Mouse (Mus musculus): ENCODE measurements around the gene Tacr1. TPM values are rescaled to one million over a fixed set of nuclear protein-coding genes. Genes with fewer than 3 reads are reported as not detected.
"Not testable (repeated sequence)": the region's sequence is repeated elsewhere in the genome, so short reads cannot be mapped to it uniquely, and the experiment has no call there.

Gene Tacr1
- 1 to 10 TPM; 1.5 to 2.7 (median 2.3) TPM for total RNA-seq (2022)

GRCm38 (mm10) chr6:82401595-82402451 lies at the start of gene Tacr1:
Gene Tacr1, plus strand, starts transcription at chr6:82402334.
- DNase-seq (ENCODE audit: low spot score in 2 of 2) = peak; percentile 54 to 71

GRCm38 (mm10) chr6:82376144-82376543 lies 26.0 kb upstream of the Tacr1 start:
- DNase-seq (ENCODE audit: low spot score in 2 of 2) = no peak

DNA sequence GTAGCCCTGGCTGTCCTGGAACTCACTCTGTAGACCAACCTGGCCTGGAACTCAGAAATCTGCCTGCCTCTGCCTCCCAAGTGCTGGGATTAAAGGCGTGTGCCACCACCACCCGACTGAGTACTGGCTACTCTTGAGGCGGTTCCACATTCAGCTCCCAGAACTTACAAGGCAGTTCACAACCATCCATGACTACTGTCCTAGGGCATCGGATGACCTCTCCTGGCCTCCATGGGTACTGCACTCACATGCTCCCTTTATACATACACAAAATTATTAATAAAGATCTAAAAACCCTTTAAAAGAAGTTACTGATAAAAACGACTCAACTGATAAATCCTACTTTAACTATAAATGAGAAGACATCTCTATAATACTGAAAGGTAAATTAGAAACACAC lies 18.6 kb upstream of the Tacr1 start:
- DNase-seq (ENCODE audit: low spot score in 2 of 2) = no peak

- DNase-seq (ENCODE audit: low spot score in 2 of 2) = no peak
Observed at GRCm38 (mm10) chr6:82402501-82403495, 664 bp downstream of the Tacr1 start.

- DNase-seq (ENCODE audit: low spot score in 2 of 2) = no peak
Observed at GRCm38 (mm10) chr6:82418367-82418766, 16.2 kb downstream of the Tacr1 start.

- DNase-seq (ENCODE audit: low spot score in 2 of 2) = no peak
Observed at GRCm38 (mm10) chr6:82420222-82420621, 18.1 kb downstream of the Tacr1 start.

- no peak for DNase-seq (ENCODE audit: low spot score in 2 of 2)
Observed at GRCm38 (mm10) chr6:82428890-82429289, 26.8 kb downstream of the Tacr1 start.

- no peak for DNase-seq (ENCODE audit: low spot score in 2 of 2)
Observed at GRCm38 (mm10) chr6:82429766-82430165, 27.6 kb downstream of the Tacr1 start.

- no peak for DNase-seq (ENCODE audit: low spot score in 2 of 2)
Observed at GRCm38 (mm10) chr6:82437174-82437573, 35.0 kb downstream of the Tacr1 start.

GRCm38 (mm10) chr6:82452206-82453095 lies 50.3 kb downstream of the Tacr1 start:
- not testable (repeated sequence) for DNase-seq (ENCODE audit: low spot score in 2 of 2)

GRCm38 (mm10) chr6:82455245-82455644 lies 53.1 kb downstream of the Tacr1 start:
- no peak for DNase-seq (ENCODE audit: low spot score in 2 of 2)

GRCm38 (mm10) chr6:82457163-82457763 lies 55.1 kb downstream of the Tacr1 start:
- DNase-seq (ENCODE audit: low spot score in 2 of 2) = no peak

GRCm38 (mm10) chr6:82458762-82459389 lies 56.7 kb downstream of the Tacr1 start:
- DNase-seq (ENCODE audit: low spot score in 2 of 2) = no peak

- no peak for DNase-seq (ENCODE audit: low spot score in 2 of 2)
Observed at GRCm38 (mm10) chr6:82463171-82463570, 61.0 kb downstream of the Tacr1 start.

GRCm38 (mm10) chr6:82474477-82474876 lies 72.3 kb downstream of the Tacr1 start:
- no peak for DNase-seq (ENCODE audit: low spot score in 2 of 2)

DNA sequence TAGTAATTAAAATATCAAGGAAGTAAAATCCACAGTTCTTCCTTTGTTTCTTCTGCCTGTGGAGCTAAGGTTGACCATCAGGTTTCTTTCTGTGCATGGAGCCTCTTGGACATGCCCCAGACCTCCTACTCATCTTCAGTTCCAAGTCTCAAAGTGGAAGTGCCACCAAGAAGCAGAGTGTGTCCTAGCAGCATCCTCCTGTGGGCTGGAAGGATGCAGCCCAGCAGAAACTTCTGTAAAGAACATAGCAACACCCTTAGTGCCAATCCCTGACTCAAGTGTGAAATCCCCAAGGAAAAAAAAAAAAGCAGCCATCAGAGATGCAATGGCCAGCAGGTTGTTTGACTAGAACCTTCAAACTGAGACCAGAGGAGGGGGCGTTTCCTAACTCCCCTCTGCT lies 81.7 kb downstream of the Tacr1 start:
- DNase-seq (ENCODE audit: low spot score in 2 of 2) = no peak

DNA sequence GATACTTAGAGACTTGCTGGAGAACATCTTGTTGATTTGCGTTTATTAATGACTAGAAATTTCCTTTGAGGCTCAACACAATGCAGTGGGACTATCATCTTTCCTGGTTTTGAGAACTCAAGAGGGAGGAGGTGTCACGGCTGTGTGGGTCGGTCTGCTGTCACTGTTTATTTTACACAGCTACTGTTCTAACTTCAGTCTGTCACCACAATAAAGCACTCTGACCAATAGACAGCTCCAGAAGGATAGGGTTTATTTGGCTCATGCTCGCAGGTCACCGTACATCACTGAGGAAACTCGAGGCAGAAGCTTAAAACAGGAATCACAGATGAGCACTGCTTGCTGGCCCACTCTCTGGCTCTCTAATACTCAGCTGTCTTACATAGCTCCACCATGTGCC lies 92.3 kb downstream of the Tacr1 start:
- no peak for DNase-seq (ENCODE audit: low spot score in 2 of 2)

DNA sequence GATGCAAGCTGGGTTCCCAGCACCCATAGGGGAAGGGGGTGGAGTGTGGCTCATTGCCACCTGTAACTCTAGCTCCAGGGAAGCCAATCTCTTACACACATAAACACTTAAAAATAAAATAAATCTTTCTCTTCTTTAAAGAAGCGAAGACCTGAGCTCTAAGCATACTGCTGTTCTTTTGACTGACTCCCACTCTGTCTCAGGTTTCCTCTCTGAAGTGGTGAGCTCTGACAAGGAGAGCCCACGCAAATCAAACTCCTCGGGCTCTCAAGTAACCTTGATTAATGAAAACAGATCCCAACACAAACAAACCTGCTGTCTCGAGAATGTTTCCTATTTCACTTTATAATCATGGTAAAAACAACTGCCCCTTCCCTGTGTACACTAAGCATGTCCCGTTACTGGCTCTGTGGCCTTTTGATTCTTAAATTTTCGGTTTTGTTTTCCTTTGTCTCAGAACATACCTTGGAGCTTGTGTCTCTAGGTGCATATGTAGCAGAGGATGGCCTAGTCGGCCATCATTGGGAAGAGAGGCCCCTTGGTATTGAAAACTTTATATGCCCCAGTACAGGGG lies 108.8 kb downstream of the Tacr1 start:
- DNase-seq (ENCODE audit: low spot score in 2 of 2) = no peak

GRCm38 (mm10) chr6:82519626-82520025 lies 117.5 kb downstream of the Tacr1 start:
- DNase-seq (ENCODE audit: low spot score in 2 of 2) = no peak

GRCm38 (mm10) chr6:82522567-82522966 lies 120.4 kb downstream of the Tacr1 start:
- DNase-seq (ENCODE audit: low spot score in 2 of 2) = no peak
